Mouse (Mus musculus): Measurements from ENCODE around the gene Itga6.
"Not testable (repeated sequence)": the region's sequence is repeated elsewhere in the genome, so short reads cannot be mapped to it uniquely, and the experiment has no call there.

Itga6 gene

DNA sequence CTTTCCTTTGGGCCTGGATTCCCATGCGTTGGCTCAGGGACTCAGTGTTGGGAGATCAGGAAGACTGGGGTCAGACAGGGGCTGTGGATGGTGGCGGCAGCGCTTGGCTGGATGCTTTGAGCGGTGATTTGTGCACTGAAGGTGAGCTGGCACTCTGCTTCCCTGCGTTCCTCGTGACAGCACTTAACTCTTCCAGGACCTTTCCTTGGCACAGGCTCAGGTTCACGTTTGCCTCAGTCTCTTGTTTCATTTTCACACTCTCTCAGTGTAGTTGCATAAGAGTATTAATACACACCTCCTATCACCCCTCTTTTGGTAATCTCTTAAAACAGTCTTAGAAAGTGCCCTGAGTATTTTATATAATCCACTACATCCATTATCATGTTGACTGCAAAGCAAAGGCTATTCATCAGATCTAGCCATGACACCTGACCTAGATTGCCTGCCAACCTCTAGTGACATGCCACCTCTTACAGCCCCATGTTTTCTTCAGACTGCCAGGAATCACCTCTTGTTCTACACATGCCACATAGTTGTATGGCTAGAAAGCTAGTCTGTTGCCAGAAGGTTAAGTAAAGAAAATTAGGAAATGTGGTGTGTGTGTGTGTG, 147.4 kb downstream of the Itga6 start:
- no peak for DNase-seq (ENCODE audit: low spot score)

DNA sequence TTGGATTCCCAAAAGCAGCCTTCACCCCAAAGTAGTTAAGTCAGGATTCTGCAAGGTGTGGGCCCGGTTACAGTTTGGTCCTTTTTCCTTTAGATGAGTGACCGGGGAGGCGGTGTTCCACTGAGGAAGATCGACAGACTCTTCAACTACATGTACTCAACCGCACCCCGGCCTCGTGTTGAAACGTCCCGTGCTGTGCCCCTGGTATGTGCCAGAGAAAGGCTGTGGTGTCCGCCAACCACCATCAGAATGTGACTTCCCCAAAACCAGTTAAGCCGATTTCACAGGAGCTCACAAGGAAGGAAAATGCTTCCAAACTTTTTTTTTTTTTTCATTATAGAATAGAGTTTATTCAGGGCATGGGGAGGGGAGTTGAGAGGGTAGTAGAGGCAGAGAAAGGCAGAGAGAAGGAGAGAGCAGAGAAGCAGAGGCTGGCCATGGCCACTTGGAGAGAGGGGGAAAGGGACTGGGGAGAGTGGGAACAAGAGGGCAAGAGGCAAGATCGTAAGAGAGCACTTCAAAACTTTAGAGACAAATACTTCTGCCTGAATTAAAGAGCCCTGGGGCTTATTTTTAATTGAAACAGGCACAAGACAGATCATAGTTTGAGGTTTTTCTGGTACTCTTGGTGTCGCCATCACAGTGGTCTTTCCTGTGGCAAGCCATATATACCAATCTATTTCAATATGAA, 150.3 kb downstream of the Itga6 start:
- DNase-seq (ENCODE audit: low spot score), result no peak

DNA sequence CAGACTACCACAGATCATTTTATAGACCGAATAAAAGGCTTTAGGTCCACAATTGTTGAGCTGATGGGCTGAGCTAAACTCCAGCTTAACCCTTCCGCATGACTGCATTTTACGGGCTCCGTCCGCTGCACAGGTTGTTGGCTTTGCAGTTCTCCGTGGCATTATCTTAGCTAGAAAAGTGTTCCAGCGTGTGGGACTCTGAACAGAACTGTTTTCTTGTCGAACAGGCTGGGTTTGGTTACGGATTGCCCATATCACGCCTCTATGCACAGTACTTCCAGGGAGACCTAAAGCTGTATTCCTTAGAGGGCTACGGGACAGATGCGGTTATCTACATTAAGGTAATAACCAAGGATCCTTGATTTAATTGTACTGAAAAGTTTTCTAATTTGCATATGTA, 152.0 kb downstream of the Itga6 start:
- no peak for DNase-seq (ENCODE audit: low spot score)

DNA sequence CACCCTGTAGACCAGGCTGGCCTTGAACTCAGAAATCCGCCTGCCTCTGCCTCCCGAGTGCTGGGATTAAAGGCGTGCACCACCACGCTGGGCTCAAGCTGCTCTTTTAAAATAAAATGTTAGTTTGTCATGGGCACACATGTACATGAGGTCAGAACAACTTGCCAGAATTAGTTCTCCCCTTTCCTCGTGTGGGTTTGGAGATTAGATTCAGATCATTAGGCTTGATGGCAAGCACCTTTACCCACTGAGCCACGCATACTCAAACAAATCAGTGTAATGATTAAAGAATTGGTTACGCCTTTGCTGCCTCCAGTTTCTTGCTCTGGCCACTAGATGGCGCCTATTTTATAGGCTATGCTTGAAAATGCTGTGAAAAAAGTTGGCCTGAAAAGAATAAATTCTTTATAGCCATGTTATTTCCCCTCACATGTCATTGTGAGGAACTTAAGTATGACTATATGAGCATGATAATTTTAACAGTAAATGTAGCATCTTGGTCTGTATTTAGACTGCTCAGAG, 153.0 kb downstream of the Itga6 start:
- DNase-seq (ENCODE audit: low spot score), result no peak

DNA sequence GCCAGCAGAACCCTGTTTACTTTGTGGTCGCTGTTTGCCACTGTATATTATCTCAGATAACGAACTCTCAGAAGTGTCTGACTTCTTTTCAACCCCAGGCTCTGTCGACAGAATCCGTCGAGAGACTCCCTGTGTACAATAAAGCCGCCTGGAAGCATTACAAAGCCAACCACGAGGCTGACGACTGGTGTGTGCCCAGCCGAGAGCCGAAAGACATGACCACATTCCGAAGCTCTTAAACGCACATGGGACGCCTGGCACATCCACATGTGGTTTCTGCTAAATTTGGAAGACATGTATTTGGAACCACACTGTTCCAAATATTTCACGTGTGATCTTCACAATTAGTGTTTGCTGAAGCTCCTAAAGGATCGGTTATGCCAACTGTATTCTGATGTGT, 154.5 kb downstream of the Itga6 start:
- DNase-seq (ENCODE audit: low spot score), result no peak

DNA sequence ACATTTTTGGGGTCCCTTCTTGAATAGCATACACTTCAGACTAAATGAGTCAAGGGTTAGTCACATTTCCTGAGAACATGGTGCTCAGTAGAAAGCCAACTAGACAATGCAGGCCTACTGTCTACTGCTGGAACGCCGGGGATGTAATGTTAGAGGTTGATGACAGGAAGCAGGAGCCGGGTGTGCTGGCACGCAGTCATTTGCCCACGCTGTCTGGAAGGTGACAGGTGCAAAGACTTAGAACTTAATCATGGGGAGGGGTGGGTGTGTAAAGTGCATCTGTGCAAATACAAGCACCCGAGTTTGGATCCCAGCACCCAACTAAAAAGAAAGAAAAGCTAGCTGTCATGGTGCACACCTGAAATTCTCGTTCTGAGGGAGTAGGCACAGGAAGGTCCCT, 159.7 kb downstream of the Itga6 start:
- no peak for DNase-seq (ENCODE audit: low spot score)

DNA sequence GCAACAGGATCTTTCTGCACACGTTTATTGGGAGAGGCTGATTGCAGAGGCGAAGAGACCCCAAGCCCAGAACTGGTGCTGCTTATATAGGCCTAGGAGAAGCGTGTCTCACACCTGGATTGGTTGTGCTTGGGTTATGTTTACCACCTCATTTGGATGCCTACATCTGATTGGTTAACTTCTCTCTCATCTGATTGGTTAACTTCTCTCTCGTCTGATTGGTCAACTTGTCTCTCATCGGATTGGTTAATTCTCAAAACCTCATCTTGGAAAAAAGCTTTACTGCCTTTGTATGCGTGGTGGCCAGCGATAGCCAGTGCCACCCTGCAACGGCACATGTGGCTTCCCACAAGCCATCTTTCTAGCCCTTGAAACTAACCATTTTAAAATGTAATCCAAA, 160.9 kb downstream of the Itga6 start:
- not testable (repeated sequence) for DNase-seq (ENCODE audit: low spot score)

Data from ovary, postnatal 36 days (tissue).